Mouse (Mus musculus) thymus, postnatal 0 days (tissue): ENCODE results near the gene Vmn2r117. TPM values are rescaled to one million over a fixed set of nuclear protein-coding genes. Genes with fewer than 3 reads are reported as not detected.
"Not testable (repeated sequence)": the region's sequence is repeated elsewhere in the genome, so short reads cannot be mapped to it uniquely, and the experiment has no call there.

Source experiments
- DNase-seq: peaks from one replicate; pipeline ENCODE4 v3.0.0-alpha.2; 2015; ENCODE audit warnings: low spot score
- polyA plus RNA-seq: library from polyadenylated mRNA; unstranded; fragments of >200 nt; fragmentation: Nextera tagmentation; extraction: Ambion mirVana; gene quantifications from 2 replicates; pipeline ENCODE4 v1.2.1, GENCODE M21; 2015

The Vmn2r117 gene
- polyA plus RNA-seq: not detected in 2 replicates

GRCm38 (mm10) chr17:23479599-23479998 lies at the start of gene Vmn2r117:
Gene Vmn2r117 (minus strand): TSS chr17:23479699.
- not testable (repeated sequence) for DNase-seq

GRCm38 (mm10) chr17:23522941-23523732 lies 43.6 kb upstream of the Vmn2r117 start:
- DNase-seq: not testable (repeated sequence)

- no peak for DNase-seq
Measured at GRCm38 (mm10) chr17:23518701-23519423, 39.4 kb upstream of the Vmn2r117 start.

GRCm38 (mm10) chr17:23433150-23433679 lies 46.3 kb downstream of the Vmn2r117 start:
- no peak for DNase-seq

Other genes with a start within 250 kb of the Vmn2r117 start
- gene Vmn2r114, start 167.2 kb downstream of the Vmn2r117 start, polyA plus RNA-seq: not detected in 2 replicates
- not detected in 2 replicates for gene Vmn2r115, start 136.0 kb downstream of the Vmn2r117 start, polyA plus RNA-seq
- not detected in 2 replicates for gene Vmn2r116, start 95.1 kb downstream of the Vmn2r117 start, polyA plus RNA-seq
- 14.6 and 14.9 TPM in 2 replicates for gene Zfp213, start 84.5 kb upstream of the Vmn2r117 start, polyA plus RNA-seq
- 1.5 and 1.7 TPM in 2 replicates for gene Zfp13, start 119.8 kb upstream of the Vmn2r117 start, polyA plus RNA-seq
- 0.05 and 0.08 TPM in 2 replicates for gene Zscan10, start 121.2 kb upstream of the Vmn2r117 start, polyA plus RNA-seq
- gene Mmp25, start 165.6 kb upstream of the Vmn2r117 start, polyA plus RNA-seq: 0.59 and 1.1 TPM in 2 replicates
- gene Bicdl2, start 180.8 kb upstream of the Vmn2r117 start, polyA plus RNA-seq: 0.58 and 0.99 TPM in 2 replicates
- 62.0 and 70.7 TPM in 2 replicates for gene Hcfc1r1, start 193.9 kb upstream of the Vmn2r117 start, polyA plus RNA-seq
- 47.3 and 50.7 TPM in 2 replicates for gene Thoc6, start 194.2 kb upstream of the Vmn2r117 start, polyA plus RNA-seq
- 6.0 and 9.4 TPM in 2 replicates for gene Tnfrsf12a, start 197.8 kb upstream of the Vmn2r117 start, polyA plus RNA-seq
- 0.39 and 0.45 TPM in 2 replicates for gene Cldn6, start 199.6 kb upstream of the Vmn2r117 start, polyA plus RNA-seq
- 0.57 and 1.3 TPM in 2 replicates for gene Cldn9, start 204.3 kb upstream of the Vmn2r117 start, polyA plus RNA-seq
- 0.26 and 0.77 TPM in 2 replicates for gene 1520401A03Rik, start 243.1 kb upstream of the Vmn2r117 start, polyA plus RNA-seq
- gene Pkmyt1, start 246.6 kb upstream of the Vmn2r117 start, polyA plus RNA-seq: 35.9 and 40.1 TPM in 2 replicates